Mouse (Mus musculus): ENCODE results near the gene Secisbp2. TPM values are rescaled to one million over a fixed set of nuclear protein-coding genes. Genes with fewer than 3 reads are reported as not detected.

Secisbp2 gene
- total and polyA plus RNA-seq, 3 experiments = 23.2 to 28.8 (median 24.4) TPM

DNA sequence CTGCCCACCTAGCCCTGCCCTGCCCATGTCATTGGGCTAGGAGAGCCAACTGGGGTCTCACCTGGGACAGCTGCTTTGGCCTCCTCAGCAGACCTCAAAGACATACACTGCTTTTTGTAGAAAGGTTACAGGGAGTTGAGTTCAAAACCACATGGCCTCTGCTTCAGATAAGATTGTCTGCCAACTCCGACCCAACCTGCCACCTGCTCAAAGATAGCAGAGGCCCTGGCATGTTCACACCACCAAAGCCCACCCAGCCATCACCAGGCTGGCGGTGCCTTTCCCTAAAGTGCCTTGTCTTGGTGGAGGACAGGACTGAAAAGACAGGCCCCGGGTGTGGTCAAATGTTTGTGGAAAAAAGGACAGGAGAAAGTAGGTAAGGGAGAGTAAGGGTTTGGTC, 46.8 kb downstream of the Secisbp2 start:
- in situ Hi-C loops (cut with MboI; ENCODE audit: low pct_ligation_motif_present, low pct_unique_long_range_greater_than_20kb, low sequenced_read_pairs) (no loop called here), dilution Hi-C loops (cut with MboI; ENCODE audit: extremely low pct_ligation_motif_present, extremely low pct_unique_long_range_greater_than_20kb, low sequenced_read_pairs) (no loop called here)
- no peak overlapping the region for H3K4me2 ChIP-seq (ENCODE audit: insufficient read depth, low read depth, poor library complexity, severe bottlenecking)
- no peaks in the 10 kb centered on the region for H3K79me2 ChIP-seq (replicated peaks; ENCODE audit: control insufficient read depth, extremely low read depth, insufficient read depth, poor library complexity, severe bottlenecking)
- peaks cover 25 to 62% of the 10 kb centered on the region in 2 experiments for H3K36me3 ChIP-seq (replicated peaks in 1 of 2; ENCODE audit: control insufficient read depth in 1 of 2, insufficient read depth in 1 of 2, low read length in 1 of 2)
- no peak overlapping the region for H3K27ac ChIP-seq (ENCODE audit: insufficient read depth, low read depth)
- H3K4me3 ChIP-seq (replicated peaks in 1 of 3; ENCODE audit: low read depth in 2 of 3, low read length in 2 of 3, poor library complexity in 1 of 3) = no peak overlapping the region
- no peaks in the 10 kb centered on the region for H3K9me3 ChIP-seq (replicated peaks; ENCODE audit: low read length)
- no peaks in the 10 kb centered on the region for H3K27me3 ChIP-seq (replicated peaks)
- no peak for DNase-seq (ENCODE audit: extremely low read depth)
- TF ChIP-seq ETS1 (conservative IDR thresholded peaks at IDR 0.05; ENCODE audit: low read depth, low read length) (no peak), NELFE (IDR thresholded peaks at IDR 0.05; ENCODE audit: low read depth, low read length) (no peak)
- peaks cover 9 to 34% of the 10 kb centered on the region in 2 experiments; a peak in 3 of 4 replicates for H3K4me1 ChIP-seq (ENCODE audit: control insufficient read depth in 1 of 2, insufficient read depth in 2 of 2)
- H3K9ac ChIP-seq (ENCODE audit: insufficient read depth, low read depth) = no peak overlapping the region

DNA sequence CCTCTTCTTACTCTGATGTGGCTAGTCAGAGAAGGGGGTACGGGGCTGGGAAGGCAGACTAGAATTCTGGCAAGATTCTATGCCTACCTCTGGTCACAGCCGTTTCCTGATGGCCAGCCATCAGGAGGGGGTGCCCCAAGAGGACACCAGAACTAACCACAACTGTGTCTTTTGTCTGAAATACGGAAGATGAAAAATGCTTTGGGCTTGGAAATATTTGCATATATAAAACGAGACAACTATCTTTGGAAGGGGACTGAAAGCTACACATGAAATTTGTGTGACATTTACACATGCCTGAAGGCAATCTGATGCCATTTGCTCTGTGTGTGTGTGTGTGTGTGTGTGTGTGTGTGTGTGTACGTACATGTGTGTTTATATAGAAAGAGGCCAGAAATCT, 52.4 kb downstream of the Secisbp2 start:
- H3K36me3 ChIP-seq (replicated peaks in 1 of 2; ENCODE audit: control insufficient read depth in 1 of 2, insufficient read depth in 1 of 2, low read length in 1 of 2) = peaks cover 44 to 88% of the 10 kb centered on the region in 2 experiments
- no peak overlapping the region for H3K9ac ChIP-seq (ENCODE audit: insufficient read depth, low read depth)
- in situ Hi-C loops (cut with MboI; ENCODE audit: low pct_ligation_motif_present, low pct_unique_long_range_greater_than_20kb, low sequenced_read_pairs) (no loop called here), dilution Hi-C loops (cut with MboI; ENCODE audit: extremely low pct_ligation_motif_present, extremely low pct_unique_long_range_greater_than_20kb, low sequenced_read_pairs) (no loop called here)
- no peaks in the 10 kb centered on the region for H3K9me3 ChIP-seq (replicated peaks; ENCODE audit: low read length)
- H3K4me1 ChIP-seq (ENCODE audit: control insufficient read depth in 1 of 2, insufficient read depth in 2 of 2) = peaks cover 20 to 40% of the 10 kb centered on the region in 2 experiments
- H3K27me3 ChIP-seq (replicated peaks) = no peaks in the 10 kb centered on the region
- no peak overlapping the region for H3K4me3 ChIP-seq (replicated peaks in 1 of 3; ENCODE audit: low read depth in 2 of 3, low read length in 2 of 3, poor library complexity in 1 of 3)
- TF ChIP-seq KAT2A (IDR thresholded peaks at IDR 0.05; ENCODE audit: insufficient replicate concordance, low read length) (no peak), POLR2A (IDR thresholded peaks at IDR 0.05; ENCODE audit: low read depth, low read length) (no peak), BHLHE40 (IDR thresholded peaks at IDR 0.05; ENCODE audit: low read depth, low read length) (peak; percentile 62), MAZ (IDR thresholded peaks at IDR 0.05; ENCODE audit: low read depth, low read length) (no peak), CHD2 (IDR thresholded peaks at IDR 0.05; ENCODE audit: low read length) (no peak), ETS1 (conservative IDR thresholded peaks at IDR 0.05; ENCODE audit: low read depth, low read length) (peak; percentile 38; the same call in 1 of the 2 replicates), ELF1 (IDR thresholded peaks at IDR 0.05; ENCODE audit: low read depth, low read length) (peak; percentile 55), USF2 (conservative IDR thresholded peaks at IDR 0.05; ENCODE audit: low read depth, low read length) (no peak), TCF12 (IDR thresholded peaks at IDR 0.05; ENCODE audit: low read depth, low read length) (peak; percentile 18; the same call in 1 of the 2 replicates), ZC3H11A (IDR thresholded peaks at IDR 0.05; ENCODE audit: low read depth, low read length) (no peak), MEF2A (IDR thresholded peaks at IDR 0.05; ENCODE audit: borderline replicate concordance, low read depth, low read length) (no peak)
- peak overlapping the region; percentile 49 for H3K4me2 ChIP-seq (ENCODE audit: insufficient read depth, low read depth, poor library complexity, severe bottlenecking)
- no peaks in the 10 kb centered on the region for H3K79me2 ChIP-seq (replicated peaks; ENCODE audit: control insufficient read depth, extremely low read depth, insufficient read depth, poor library complexity, severe bottlenecking)
- H3K27ac ChIP-seq (ENCODE audit: insufficient read depth, low read depth) = peak overlapping the region; percentile 80
- DNase-seq (ENCODE audit: extremely low read depth) = no peak

Data from CH12.LX (cell line).